Mouse (Mus musculus): Measurements from ENCODE around the gene Odf3l1. TPM values are rescaled to one million over a fixed set of nuclear protein-coding genes. Genes with fewer than 3 reads are reported as not detected.
"Not testable (repeated sequence)": the region's sequence is repeated elsewhere in the genome, so short reads cannot be mapped to it uniquely, and the experiment has no call there.

The Odf3l1 gene
- 0.64 and 1.4 TPM in 2 replicates for polyA plus RNA-seq (2016; fragmentation: Nextera tagmentation; extraction: Ambion mirVana)

GRCm38 (mm10) chr9:56864216-56864729 lies at the start of gene Odf3l1:
Odf3l1 (minus strand) TSS chr9:56864679.
- no peaks in the 10 kb centered on the region for H3K9me3 ChIP-seq
- 9% methylated on average over 3 of the region's 3 CpGs for WGBS
- H3K36me3 ChIP-seq, result no peaks in the 10 kb centered on the region
- peak within 1 kb of the TSS; percentile 67 for H3K4me3 ChIP-seq
- no peak for DNase-seq (ENCODE audit: low spot score)
- peaks cover 37% of the 10 kb centered on the region; the same call in 1 of the 2 replicates for H3K27me3 ChIP-seq (ENCODE audit: insufficient read depth, poor library complexity, severe bottlenecking)
- peaks cover 71% of the 10 kb centered on the region for H3K4me1 ChIP-seq
- H3K27ac ChIP-seq, result peak within 1 kb of the TSS; percentile 90

- H3K27me3 ChIP-seq (ENCODE audit: insufficient read depth, poor library complexity, severe bottlenecking), result no peaks in the 10 kb centered on the region
- no peak overlapping the region for H3K4me3 ChIP-seq
- peaks cover 42% of the 10 kb centered on the region for H3K36me3 ChIP-seq
- WGBS, result 80% methylated on average over 9 of the region's 9 CpGs
- H3K4me1 ChIP-seq, result peaks cover 6% of the 10 kb centered on the region; the same call in 1 of the 2 replicates
- DNase-seq (ENCODE audit: low spot score), result no peak
- H3K9me3 ChIP-seq, result no peaks in the 10 kb centered on the region
- no peak overlapping the region for H3K27ac ChIP-seq
These were observed 49.5 kb upstream of the Odf3l1 start for GRCm38 (mm10) chr9:56913991-56914390.

GRCm38 (mm10) chr9:56911017-56911416 lies 46.5 kb upstream of the Odf3l1 start:
- Histone ChIP-seq H3K36me3 (peaks cover 14% of the 10 kb centered on the region; the same call in 1 of the 2 replicates), H3K9me3 (no peaks in the 10 kb centered on the region), H3K27me3 (ENCODE audit: insufficient read depth, poor library complexity, severe bottlenecking) (no peaks in the 10 kb centered on the region), H3K27ac (no peak overlapping the region), H3K4me3 (no peak overlapping the region), H3K4me1 (peaks cover 12% of the 10 kb centered on the region; the same call in 1 of the 2 replicates)
- DNase-seq (ENCODE audit: low spot score), result no peak
- WGBS, result 74% methylated on average over 1 of the region's 1 CpGs

DNA sequence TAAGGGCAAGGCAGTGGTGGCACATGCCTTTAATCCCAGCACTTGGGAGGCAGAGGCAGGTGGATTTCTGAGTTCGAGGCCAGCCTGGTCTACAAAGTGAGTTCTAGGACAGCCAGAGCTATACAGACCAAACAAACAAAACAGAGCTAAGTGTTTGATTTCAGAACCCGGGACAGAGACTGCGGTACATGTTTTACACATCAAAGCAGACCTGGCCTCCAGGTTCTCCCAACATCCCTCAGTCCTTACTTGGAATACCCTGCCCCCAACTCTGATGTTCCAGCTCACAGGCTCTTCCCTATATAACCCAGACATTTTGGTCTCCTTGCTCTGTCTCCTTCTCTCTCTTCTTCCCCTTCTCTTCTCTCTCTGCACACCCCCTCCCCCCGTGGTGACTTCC lies 45.5 kb upstream of the Odf3l1 start:
- DNase-seq (ENCODE audit: low spot score); H3K4me3 ChIP-seq; H3K36me3 ChIP-seq; H3K27ac ChIP-seq; H3K9me3 ChIP-seq; H3K27me3 ChIP-seq (ENCODE audit: insufficient read depth, poor library complexity, severe bottlenecking): not testable (repeated sequence)
- 40% methylated on average over 4 of the region's 4 CpGs for WGBS
- peaks cover 12% of the 10 kb centered on the region; the same call in 1 of the 2 replicates for H3K4me1 ChIP-seq

DNA sequence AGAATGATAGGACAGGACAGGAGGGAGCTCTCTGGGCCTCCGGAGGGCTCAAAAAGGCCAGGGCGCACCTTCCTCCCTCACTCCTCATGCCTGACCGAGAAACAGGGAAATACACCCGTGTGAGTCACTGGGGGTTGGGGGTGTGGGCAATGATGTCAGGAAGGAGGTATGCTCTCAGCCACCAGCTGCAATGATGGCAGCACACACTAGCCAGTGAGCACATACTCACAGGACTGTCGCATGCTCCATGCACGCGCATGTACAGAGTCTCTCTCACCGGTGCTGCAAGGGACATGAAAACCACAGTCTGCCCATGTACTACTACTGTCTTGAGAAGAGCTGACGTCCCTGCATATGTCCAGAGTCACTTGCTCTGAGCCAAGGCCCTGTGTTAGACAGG lies 43.1 kb upstream of the Odf3l1 start:
- 63% methylated on average over 9 of the region's 9 CpGs for WGBS
- H3K27me3 ChIP-seq (ENCODE audit: insufficient read depth, poor library complexity, severe bottlenecking), result no peaks in the 10 kb centered on the region

GRCm38 (mm10) chr9:56903662-56904061 lies 39.2 kb upstream of the Odf3l1 start:
- Histone ChIP-seq H3K4me3 (no peak overlapping the region), H3K4me1 (peaks cover 26% of the 10 kb centered on the region), H3K9me3 (no peaks in the 10 kb centered on the region), H3K27me3 (ENCODE audit: insufficient read depth, poor library complexity, severe bottlenecking) (no peaks in the 10 kb centered on the region), H3K36me3 (no peaks in the 10 kb centered on the region), H3K27ac (no peak overlapping the region)
- WGBS, result 72% methylated on average over 3 of the region's 3 CpGs
- DNase-seq (ENCODE audit: low spot score), result no peak

More for the DNA sequence above, 43.1 kb upstream of the Odf3l1 start:
- no peaks in the 10 kb centered on the region for H3K36me3 ChIP-seq
- no peak overlapping the region; the same call in 1 of the 2 replicates for H3K27ac ChIP-seq
- DNase-seq (ENCODE audit: low spot score), result no peak
- no peak overlapping the region for H3K4me3 ChIP-seq
- no peaks in the 10 kb centered on the region for H3K9me3 ChIP-seq
- H3K4me1 ChIP-seq, result peaks cover 12% of the 10 kb centered on the region; the same call in 1 of the 2 replicates

GRCm38 (mm10) chr9:56901187-56901586 lies 36.7 kb upstream of the Odf3l1 start:
- Histone ChIP-seq H3K27ac (no peak overlapping the region), H3K4me1 (peaks cover 26% of the 10 kb centered on the region), H3K36me3 (peaks cover 21% of the 10 kb centered on the region), H3K4me3 (no peak overlapping the region), H3K27me3 (ENCODE audit: insufficient read depth, poor library complexity, severe bottlenecking) (no peaks in the 10 kb centered on the region), H3K9me3 (no peaks in the 10 kb centered on the region)
- 59% methylated on average over 8 of the region's 8 CpGs for WGBS
- no peak for DNase-seq (ENCODE audit: low spot score)

DNA sequence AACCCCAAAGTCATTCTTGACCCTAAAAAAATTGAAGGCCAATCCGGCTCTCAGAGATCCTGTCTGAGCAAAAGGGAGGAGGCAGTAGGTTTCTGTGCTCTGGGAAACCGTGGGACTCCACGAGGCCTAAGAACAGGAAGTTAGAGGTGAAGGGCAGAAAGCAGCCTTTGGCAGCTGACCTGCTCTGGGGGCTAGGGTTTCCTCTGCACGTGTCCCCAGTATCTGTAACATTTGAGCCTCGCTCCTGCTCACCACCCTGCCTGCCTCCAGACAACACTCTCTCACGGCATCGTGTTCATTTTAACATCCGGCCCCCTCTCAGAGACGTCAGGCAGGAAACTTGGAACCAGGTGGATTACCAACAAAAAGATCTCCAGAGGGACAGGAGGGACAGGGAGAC lies 36.1 kb upstream of the Odf3l1 start:
- DNase-seq (ENCODE audit: low spot score), result no peak
- no peaks in the 10 kb centered on the region for H3K9me3 ChIP-seq
- WGBS, result 47% methylated on average over 9 of the region's 9 CpGs
- H3K4me1 ChIP-seq, result peaks cover 26% of the 10 kb centered on the region
- H3K27ac ChIP-seq, result 0 out of 2 replicates have a peak overlapping the region, but pooled peaks have one; percentile 11
- H3K36me3 ChIP-seq, result peaks cover 24% of the 10 kb centered on the region
- no peaks in the 10 kb centered on the region for H3K27me3 ChIP-seq (ENCODE audit: insufficient read depth, poor library complexity, severe bottlenecking)
- H3K4me3 ChIP-seq, result no peak overlapping the region

DNA sequence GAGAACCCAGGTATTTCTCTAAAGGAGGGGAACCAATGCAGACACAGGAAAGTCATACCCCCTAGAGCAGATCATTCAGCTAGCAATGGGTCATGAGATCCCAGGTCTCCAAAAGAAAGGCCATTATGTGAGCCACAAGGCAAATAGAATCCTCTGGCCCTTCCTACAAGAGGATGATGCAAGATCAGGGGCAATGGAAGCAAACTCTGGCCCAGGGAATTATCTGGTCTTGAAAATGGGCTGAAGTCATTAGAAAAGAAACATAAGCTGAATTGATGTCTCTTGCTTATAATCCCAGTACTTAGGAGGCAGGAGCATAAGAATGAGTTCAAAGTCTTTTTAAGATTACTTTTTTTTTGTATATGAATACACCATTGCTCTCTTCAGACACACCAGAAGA lies 35.6 kb upstream of the Odf3l1 start:
- Histone ChIP-seq H3K36me3 (peaks cover 29% of the 10 kb centered on the region), H3K9me3 (no peaks in the 10 kb centered on the region), H3K27ac (no peak overlapping the region), H3K4me3 (no peak overlapping the region), H3K27me3 (ENCODE audit: insufficient read depth, poor library complexity, severe bottlenecking) (no peaks in the 10 kb centered on the region), H3K4me1 (peaks cover 26% of the 10 kb centered on the region)
- DNase-seq (ENCODE audit: low spot score), result no peak

GRCm38 (mm10) chr9:56899409-56899808 lies 34.9 kb upstream of the Odf3l1 start:
- Histone ChIP-seq H3K27me3 (ENCODE audit: insufficient read depth, poor library complexity, severe bottlenecking) (no peaks in the 10 kb centered on the region), H3K4me1 (peaks cover 29% of the 10 kb centered on the region), H3K9me3 (no peaks in the 10 kb centered on the region), H3K27ac (no peak overlapping the region), H3K4me3 (no peak overlapping the region), H3K36me3 (peaks cover 33% of the 10 kb centered on the region)
- 84% methylated on average over 11 of the region's 11 CpGs for WGBS
- DNase-seq (ENCODE audit: low spot score), result no peak

- Histone ChIP-seq H3K27me3 (ENCODE audit: insufficient read depth, poor library complexity, severe bottlenecking) (peaks cover 13% of the 10 kb centered on the region), H3K36me3 (peaks cover 46% of the 10 kb centered on the region), H3K27ac (no peak overlapping the region), H3K9me3 (no peaks in the 10 kb centered on the region), H3K4me3 (no peak overlapping the region), H3K4me1 (peaks cover 53% of the 10 kb centered on the region)
- DNase-seq (ENCODE audit: low spot score), result no peak
- 91% methylated on average over 12 of the region's 12 CpGs for WGBS
These were observed 32.3 kb upstream of the Odf3l1 start for GRCm38 (mm10) chr9:56896779-56897178.

GRCm38 (mm10) chr9:56894006-56894405 lies 29.5 kb upstream of the Odf3l1 start:
- Histone ChIP-seq H3K9me3 (no peaks in the 10 kb centered on the region), H3K36me3 (peaks cover 60% of the 10 kb centered on the region), H3K4me3 (no peak overlapping the region), H3K27me3 (ENCODE audit: insufficient read depth, poor library complexity, severe bottlenecking) (peaks cover 20% of the 10 kb centered on the region), H3K4me1 (peaks cover 52% of the 10 kb centered on the region), H3K27ac (peak overlapping the region; percentile 37; the same call in 1 of the 2 replicates)
- DNase-seq (ENCODE audit: low spot score), result no peak
- WGBS, result 14% methylated on average over 3 of the region's 3 CpGs

GRCm38 (mm10) chr9:56893313-56893712 lies 28.8 kb upstream of the Odf3l1 start:
- no peaks in the 10 kb centered on the region for H3K9me3 ChIP-seq
- H3K4me3 ChIP-seq, result no peak overlapping the region
- no peak for DNase-seq (ENCODE audit: low spot score)
- H3K36me3 ChIP-seq, result peaks cover 66% of the 10 kb centered on the region
- 60% methylated on average over 8 of the region's 8 CpGs for WGBS
- peaks cover 45% of the 10 kb centered on the region for H3K4me1 ChIP-seq
- H3K27ac ChIP-seq, result peak overlapping the region; percentile 37; the same call in 1 of the 2 replicates
- H3K27me3 ChIP-seq (ENCODE audit: insufficient read depth, poor library complexity, severe bottlenecking), result peaks cover 23% of the 10 kb centered on the region

DNA sequence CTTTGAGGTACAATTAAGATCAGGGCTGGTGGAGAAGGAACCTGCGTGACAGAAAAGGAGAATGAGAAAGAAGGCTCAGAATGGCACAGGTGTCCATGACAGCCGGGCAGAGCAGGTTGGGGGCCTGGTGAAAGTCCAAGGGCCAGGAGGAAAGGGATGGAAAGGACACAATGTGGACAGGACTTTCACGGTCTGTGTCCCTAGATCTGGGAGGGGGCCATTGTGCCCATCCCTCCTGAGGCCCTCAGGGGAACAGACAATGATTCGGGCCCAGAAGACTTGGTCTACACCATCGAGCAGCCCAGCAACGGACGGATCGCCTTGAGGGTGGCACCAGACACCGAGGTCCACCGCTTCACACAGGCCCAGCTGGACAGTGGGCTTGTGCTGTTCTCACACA lies 27.6 kb upstream of the Odf3l1 start:
- Histone ChIP-seq H3K36me3 (peaks cover 67% of the 10 kb centered on the region), H3K4me1 (peaks cover 43% of the 10 kb centered on the region), H3K9me3 (no peaks in the 10 kb centered on the region), H3K27ac (no peak overlapping the region), H3K4me3 (no peak overlapping the region), H3K27me3 (ENCODE audit: insufficient read depth, poor library complexity, severe bottlenecking) (peaks cover 32% of the 10 kb centered on the region)
- no peak for DNase-seq (ENCODE audit: low spot score)
- WGBS, result 86% methylated on average over 10 of the region's 10 CpGs
